Mouse (Mus musculus): ENCODE measurements around the gene Cntnap4.

GRCm38 (mm10) chr8:112724918-112725317, 155.1 kb downstream of the Cntnap4 start:
- TF ChIP-seq TAL1 (IDR thresholded peaks at IDR 0.05; ENCODE audit: low read length) (no peak), GATA1 (IDR thresholded peaks at IDR 0.05; ENCODE audit: low read length) (no peak)
